Comparison of ENCODE assay signal across 31 mouse cellular contexts in genomic region chr6:136343868-136344267, GRCm38 (mm10). TPM values are rescaled to one million over a fixed set of nuclear protein-coding genes. Genes with fewer than 3 reads are reported as not detected.
A peak's percentile ranks its signal among the peaks of the same experiment; 100 is the strongest.
DNase-seq lines count a peak whose midpoint lies in the region; TF ChIP-seq lines count a peak whose summit lies in the region.
"Had no signal": no experiment of that assay in that cellular context is flagged by ENCODE, and none has a peak within 500 bp of the region (broad histone marks: within the 10 kb centered on the region; RNA-seq: fewer than 3 reads in every experiment).

No protein-coding gene starts in this region.

- H3K79me2 ChIP-seq in heart, adult 2 months (replicated peaks; ENCODE audit: control insufficient read depth, insufficient read depth, low read length): no peaks in the 10 kb centered on the region

- H3K27me3 ChIP-seq in heart, adult 2 months (ENCODE audit: control insufficient read depth, insufficient read depth, low read length): no peaks in the 10 kb centered on the region
- H3K27me3 ChIP-seq: forebrain, embryonic 13.5 days; heart, embryonic 12.5 days; heart, embryonic 15.5 days; hindbrain, embryonic 13.5 days; intestine, embryonic 15.5 days had no signal

- TF ChIP-seq POLR2A in heart, adult 2 months (IDR thresholded peaks at IDR 0.05; ENCODE audit: insufficient read depth, low read depth, low read length): no peak

- H3K4me3 ChIP-seq in heart, adult 2 months: no peak overlapping the region
- H3K4me3 ChIP-seq: forebrain, embryonic 10.5 days; forebrain, embryonic 13.5 days; gastrocnemius, adult 2 months; heart, embryonic 12.5 days; heart, embryonic 15.5 days; hindbrain, embryonic 10.5 days; hindbrain, embryonic 13.5 days; intestine, embryonic 15.5 days had no signal

- no peaks in the 10 kb centered on the region for H3K36me3 ChIP-seq in heart, adult 2 months (ENCODE audit: control insufficient read depth, insufficient read depth, low read length)
- H3K36me3 ChIP-seq: forebrain, embryonic 10.5 days; heart, embryonic 12.5 days; heart, embryonic 15.5 days; hindbrain, embryonic 10.5 days; hindbrain, embryonic 13.5 days; intestine, embryonic 15.5 days had no signal

- H3K9ac ChIP-seq in heart, adult 2 months (ENCODE audit: low read depth, low read length): no peak overlapping the region
- H3K9ac ChIP-seq: forebrain, embryonic 13.5 days; heart, embryonic 12.5 days; heart, embryonic 15.5 days; hindbrain, embryonic 13.5 days; intestine, embryonic 15.5 days had no signal

- WGBS in heart, adult 2 months: 75% methylated on average over 7 of the region's 7 CpGs

- TF ChIP-seq CTCF in heart, adult 2 months (IDR thresholded peaks at IDR 0.05): no peak

- H3K27ac ChIP-seq in heart, adult 2 months: no peak overlapping the region
- H3K27ac ChIP-seq: forebrain, embryonic 10.5 days; forebrain, embryonic 13.5 days; gastrocnemius, adult 2 months; heart, embryonic 15.5 days; hindbrain, embryonic 10.5 days; hindbrain, embryonic 13.5 days; intestine, embryonic 15.5 days had no signal

- DNase-seq in heart, adult 11 months: peak; percentile 16
- no peak for DNase-seq in heart, adult 2 months
- peak; percentile 43 for DNase-seq in left cerebral cortex, adult 11 months (ENCODE audit: low spot score)
- no peak for DNase-seq in left cerebral cortex, adult 18-20 months (ENCODE audit: low spot score in 2 of 2)
- peak; percentile 42 for DNase-seq in right cerebral cortex, adult 18-20 months
- DNase-seq in right cerebral cortex, postnatal 14 days: no peak
- no peak for DNase-seq in lung, postnatal 36 days
- DNase-seq: adrenal gland, adult 2 months; adrenal gland, postnatal 14 days; cerebellum, adult 11-12 months; cerebellum, adult 9-10 months; cerebellum, postnatal 14 days; gastrocnemius, adult 2 months; gastrocnemius, postnatal 14 days; heart, adult 18-20 months; heart, postnatal 10 days; heart, postnatal 36 days had no signal

- intact Hi-C loops in heart, adult 2 months (cut with DNase I): no loop called here

- no peaks in the 10 kb centered on the region for H3K4me1 ChIP-seq in heart, adult 2 months (ENCODE audit: control insufficient read depth, insufficient read depth, low read length)
- H3K4me1 ChIP-seq: forebrain, embryonic 13.5 days; heart, embryonic 12.5 days; heart, embryonic 15.5 days; hindbrain, embryonic 13.5 days; intestine, embryonic 15.5 days had no signal

- TF ChIP-seq EP300 in heart, adult 2 months (IDR thresholded peaks at IDR 0.05; ENCODE audit: insufficient read depth, low read depth, low read length): no peak

RNA-seq across cellular contexts. Expression of gene Gm8994, which starts 16.5 kb away (rescaled TPM):
- not detected for total RNA-seq in heart, adult 2 months (2021)
- polyA plus RNA-seq in heart, adult 2 months (2012; rRNA removed): not detected in 2 replicates
- not detected for total RNA-seq in left cerebral cortex, adult 18-20 months (2021)
- total RNA-seq: adrenal gland, adult 2 months; adrenal gland, postnatal 14 days; adrenal gland, postnatal 4 days; gastrocnemius, adult 2 months; gastrocnemius, postnatal 14 days; gastrocnemius, postnatal 4 days; heart, adult 18-20 months; heart, postnatal 10 days; heart, postnatal 36 days had no signal
- polyA plus RNA-seq: adrenal gland, adult 2 months; brain, embryonic 14.5 days; CD4-positive, CD25-positive, alpha-beta regulatory T cell, adult 4 months; embryonic facial prominence, embryonic 11.5 days; embryonic facial prominence, embryonic 14.5 days; forebrain, embryonic 10.5 days; forebrain, embryonic 13.5 days; heart, embryonic 12.5 days; heart, embryonic 15.5 days; hindbrain, embryonic 10.5 days; hindbrain, embryonic 13.5 days; hindbrain, embryonic 16.5 days; intestine, embryonic 15.5 days had no signal

Comparison
In these comparisons a context has a peak if more than half of its experiments do, and no peak if none do; other contexts are left out.
1. DNase-seq: peak in heart, adult 11 months (single experiment), left cerebral cortex, adult 11 months (single experiment) and right cerebral cortex, adult 18-20 months (single experiment); none in heart, adult 2 months (0 of 2), left cerebral cortex, adult 18-20 months (0 of 2), right cerebral cortex, postnatal 14 days (single experiment) and lung, postnatal 36 days (single experiment).